Mouse (Mus musculus) retina, embryonic 14.5 days (tissue): ENCODE measurements at regions not wholly inside any gene's neighbourhood (a gene's known extent, or its start where the extent isn't known, plus 50 kb on each side); places are given as distances from the start of the nearest gene placed in this dataset.

Experiments
- DNase-seq: peaks from one replicate; pipeline ENCODE4 v3.0.0-alpha.2; 2015; ENCODE audit warnings: low spot score

GRCm38 (mm10) chr3:128226503-128226902, 330.4 kb upstream of the Fam241a start:
- no peak for DNase-seq

DNA sequence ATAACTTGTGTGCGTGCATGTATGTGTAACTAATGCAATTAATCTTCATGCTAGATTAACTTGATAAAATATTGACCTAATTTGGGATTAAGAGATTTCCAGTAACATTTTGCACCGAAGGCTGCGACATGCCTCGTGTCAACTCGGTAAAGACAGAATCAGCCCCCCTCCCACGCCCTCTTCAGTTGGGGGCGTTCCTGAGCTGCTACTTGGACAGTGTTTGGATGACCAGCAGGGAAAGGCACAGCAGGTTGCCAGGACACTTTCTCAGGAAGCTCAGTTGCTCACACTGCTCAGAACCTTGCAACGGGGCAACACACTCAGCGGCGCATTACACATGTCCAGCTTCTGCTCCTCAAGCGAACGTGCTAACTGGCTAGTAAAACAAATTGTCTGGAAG, 326.2 kb upstream of the Fam241a start:
- DNase-seq = peak; percentile 71

- DNase-seq = peak; percentile 38
Observed at GRCm38 (mm10) chr3:128221625-128222024, 325.5 kb upstream of the Fam241a start.

- peak; percentile 17 for DNase-seq
Observed at GRCm38 (mm10) chr3:128220776-128221550, 324.8 kb upstream of the Fam241a start.

DNA sequence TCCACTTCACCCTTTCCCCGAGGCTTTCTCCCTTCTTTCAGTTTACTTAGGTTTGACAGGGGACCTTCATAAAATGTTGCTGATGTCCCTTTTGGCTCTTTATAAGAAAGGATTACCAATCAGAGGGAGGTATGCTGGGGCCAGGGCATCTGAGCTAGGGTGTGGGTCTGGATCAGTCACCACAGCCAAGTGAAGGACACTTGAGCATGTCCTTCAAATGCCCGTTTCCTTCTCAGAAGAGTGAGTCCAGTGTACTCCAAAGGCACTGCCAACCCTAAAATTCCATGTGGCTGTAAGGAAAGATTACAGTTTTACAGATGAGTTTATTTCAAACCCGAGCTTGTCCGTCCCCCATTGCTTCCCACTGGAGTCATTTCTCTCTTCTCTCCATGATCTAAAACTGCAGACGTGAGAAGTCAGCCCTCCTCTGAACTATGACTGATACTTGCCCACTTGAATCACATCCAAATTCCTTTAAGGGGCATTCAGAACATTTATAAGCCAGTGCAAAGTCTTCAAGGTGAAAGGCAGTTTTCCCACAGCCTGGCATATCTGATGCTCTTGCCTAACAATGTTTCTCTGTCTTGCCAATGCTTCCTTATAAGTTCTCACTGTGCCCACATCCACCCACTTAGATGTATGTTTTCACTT, 321.8 kb upstream of the Fam241a start:
- no peak for DNase-seq

- DNase-seq = no peak
Observed at GRCm38 (mm10) chr3:128212256-128212655, 316.1 kb upstream of the Fam241a start.

- no peak for DNase-seq
Observed at GRCm38 (mm10) chr3:128210591-128210990, 314.5 kb upstream of the Fam241a start.

- DNase-seq = peak; percentile 20
Observed at GRCm38 (mm10) chr3:128206948-128207347, 310.8 kb upstream of the Fam241a start.

GRCm38 (mm10) chr3:128206483-128206882, 310.4 kb upstream of the Fam241a start:
- peak; percentile 43 for DNase-seq

DNA sequence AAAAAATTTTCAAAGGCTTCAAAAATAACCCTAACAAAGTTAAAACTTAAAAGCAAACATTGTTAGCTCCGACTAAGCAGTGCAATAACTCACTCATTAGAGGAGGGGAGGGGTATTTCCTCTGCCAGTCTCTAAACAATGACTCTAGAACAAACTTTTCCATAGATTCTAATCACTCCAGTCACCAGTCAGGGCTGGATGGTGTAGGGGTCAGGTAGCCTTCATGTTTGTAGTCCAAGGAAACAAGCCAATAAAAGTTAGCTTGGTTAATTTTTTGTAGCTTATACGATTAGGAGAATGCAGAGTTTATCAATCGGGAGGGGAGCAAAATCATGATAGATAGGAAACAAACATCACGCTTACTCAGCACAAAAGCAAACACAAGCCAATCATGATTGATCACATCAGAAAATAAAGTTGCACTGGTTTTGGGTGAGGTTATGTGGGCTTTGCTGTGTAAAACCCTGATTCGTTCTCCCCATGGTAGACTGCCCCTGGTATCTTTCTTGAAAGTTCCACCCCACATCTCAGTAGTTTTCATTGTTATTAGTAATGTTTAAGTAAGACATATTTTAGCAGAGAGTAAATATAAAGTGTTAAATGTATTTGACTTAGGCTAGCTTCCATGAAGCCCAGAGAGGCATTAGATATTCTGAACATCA, 304.6 kb upstream of the Fam241a start:
- no peak for DNase-seq

DNA sequence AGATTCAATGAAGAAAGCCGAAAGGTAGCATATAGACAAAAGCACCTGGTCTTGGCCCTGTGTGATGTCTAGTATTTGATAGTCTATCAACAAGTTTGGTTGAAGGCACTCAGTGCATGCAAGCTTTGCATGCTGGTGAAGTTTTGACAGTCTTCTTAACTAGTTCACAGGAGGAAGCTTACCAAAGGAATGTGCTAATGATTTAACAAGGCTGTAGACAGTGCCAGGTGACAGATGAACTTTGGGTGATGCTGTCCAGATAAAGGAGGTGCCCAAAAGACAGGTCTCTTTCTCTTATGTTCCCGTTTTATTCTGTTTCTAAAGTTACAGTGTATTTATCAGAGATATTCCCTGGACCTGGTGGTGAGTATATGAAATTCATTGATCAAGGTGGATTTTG, 303.3 kb upstream of the Fam241a start:
- DNase-seq = no peak

GRCm38 (mm10) chr3:128192046-128192800, 296.1 kb upstream of the Fam241a start:
- peak; percentile 19 for DNase-seq

DNA sequence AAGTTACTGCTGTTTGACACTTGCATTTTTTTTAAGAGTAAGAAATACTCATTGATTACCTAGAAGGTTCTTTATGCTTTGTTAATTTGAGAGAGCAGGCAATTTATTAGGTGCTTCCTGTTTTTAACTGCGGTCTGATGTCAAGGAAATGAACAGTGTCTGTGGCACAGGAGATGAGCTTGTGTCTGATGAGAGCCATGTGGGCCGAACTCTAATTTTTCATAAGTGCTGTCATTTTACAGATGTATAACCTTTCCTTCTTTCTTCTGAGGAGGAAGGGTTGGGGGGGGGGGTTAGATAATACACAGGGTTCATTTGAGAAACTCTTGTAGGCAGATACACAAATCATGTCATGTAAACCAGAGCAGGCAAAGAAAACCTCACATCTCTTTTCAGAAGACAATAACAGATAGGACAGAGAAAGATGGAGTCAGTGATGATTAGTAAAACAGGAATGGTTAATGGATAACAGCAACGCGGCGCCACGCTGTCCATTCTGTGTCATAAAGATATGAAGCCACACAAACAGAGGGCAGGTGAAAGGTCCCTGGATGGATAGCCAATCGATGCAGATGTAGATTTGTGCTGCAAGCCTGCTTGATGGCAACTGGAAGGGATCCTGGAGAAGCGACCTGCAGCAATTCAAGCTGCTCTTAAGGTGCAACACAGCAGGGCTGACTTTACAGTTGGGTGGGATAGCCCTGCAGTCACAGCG, 291.4 kb upstream of the Fam241a start:
- no peak for DNase-seq

- peak; percentile 67 for DNase-seq
Observed at GRCm38 (mm10) chr3:128186278-128186677, 290.2 kb upstream of the Fam241a start.

GRCm38 (mm10) chr3:128181221-128181908, 285.2 kb upstream of the Fam241a start:
- no peak for DNase-seq

- DNase-seq = no peak
Observed at GRCm38 (mm10) chr3:128149216-128149615, 253.1 kb upstream of the Fam241a start.

DNA sequence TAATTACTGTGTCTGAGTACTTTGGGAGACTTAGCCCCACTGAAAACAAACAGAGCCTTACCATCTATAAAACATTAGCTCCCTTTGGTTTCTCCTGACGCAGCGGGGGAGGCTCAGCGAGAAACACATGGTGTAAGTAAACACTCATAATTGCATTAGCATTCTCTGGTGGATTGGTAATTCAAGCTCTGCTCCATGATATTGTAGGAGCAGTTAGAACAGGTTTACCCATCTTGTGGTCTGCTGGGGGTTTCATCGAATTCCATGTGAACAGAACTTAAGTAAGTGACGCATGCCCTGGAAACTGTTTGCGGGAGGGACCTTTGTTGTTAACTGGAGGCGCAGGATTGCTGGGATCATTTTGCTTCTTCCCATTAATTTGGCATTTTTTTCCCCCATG, 249.2 kb upstream of the Fam241a start:
- DNase-seq = no peak

DNA sequence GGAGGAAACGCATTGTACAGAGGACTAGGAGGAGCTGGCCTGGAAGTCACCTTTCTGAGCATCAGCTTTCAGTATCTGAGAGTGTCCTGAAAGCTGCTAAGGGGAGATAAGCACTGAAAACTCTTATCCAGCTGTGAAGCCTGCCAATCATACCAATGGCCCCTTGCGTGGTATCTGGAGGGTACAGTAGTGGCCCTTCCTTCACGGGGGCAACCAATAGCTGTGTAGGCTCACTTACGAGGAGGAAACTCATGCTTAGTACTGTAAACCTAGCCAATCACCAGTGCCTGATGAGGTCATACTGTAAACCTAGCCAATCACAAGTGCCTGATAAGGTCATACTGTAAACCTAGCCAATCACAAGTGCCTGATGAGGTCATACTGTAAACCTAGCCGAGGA, 231.7 kb upstream of the Fam241a start:
- DNase-seq = no peak

GRCm38 (mm10) chr3:128126664-128127063, 230.5 kb upstream of the Fam241a start:
- no peak for DNase-seq

GRCm38 (mm10) chr3:128122111-128122510, 226.0 kb upstream of the Fam241a start:
- DNase-seq = no peak
